Mouse (Mus musculus): ENCODE results near the gene Olfr1309.
"Not testable (repeated sequence)": the region's sequence is repeated elsewhere in the genome, so short reads cannot be mapped to it uniquely, and the experiment has no call there.

Gene Olfr1309

DNA sequence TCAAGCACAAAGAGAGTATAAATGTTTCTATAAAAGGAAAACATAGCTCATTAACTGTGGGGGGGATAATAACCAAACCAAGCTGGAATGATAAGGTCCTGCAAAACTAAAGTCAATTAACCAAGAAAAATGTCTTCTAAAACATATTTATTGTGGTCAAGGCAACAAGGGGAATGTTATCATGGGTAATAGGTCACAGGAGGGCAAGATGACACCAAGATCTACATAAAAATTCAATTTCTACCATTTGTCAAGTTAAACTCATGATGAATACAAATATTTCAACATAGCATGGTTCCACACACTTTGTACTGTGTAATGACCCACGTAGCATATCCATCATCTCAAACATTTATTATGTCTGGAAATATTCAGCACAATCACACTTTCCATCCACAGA lies at the start of gene Olfr1309:
Gene Olfr1309 (minus strand): TSS at position 101 of the 400 bp plus-strand sequence.
- no peak for DNase-seq

DNA sequence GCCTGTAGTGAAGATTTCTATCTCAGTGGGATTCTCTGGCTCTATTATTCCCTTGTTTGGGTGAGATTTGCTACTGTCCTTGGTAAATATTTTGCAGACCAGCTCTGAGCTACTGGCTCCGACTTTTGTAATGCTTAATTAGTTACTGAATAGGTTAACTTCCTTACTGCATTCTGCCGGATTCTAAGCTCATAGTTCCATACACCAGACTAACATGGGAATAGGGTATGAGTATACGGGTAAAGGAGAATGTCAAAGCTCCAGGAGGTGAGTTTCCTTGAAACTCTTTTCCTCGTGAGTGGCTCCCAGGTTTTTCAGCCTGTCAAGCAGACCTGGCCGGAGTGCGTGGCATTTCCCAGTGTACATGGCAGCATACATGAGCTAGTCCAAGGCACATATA lies 36.9 kb upstream of the Olfr1309 start:
- DNase-seq: not testable (repeated sequence)

DNA sequence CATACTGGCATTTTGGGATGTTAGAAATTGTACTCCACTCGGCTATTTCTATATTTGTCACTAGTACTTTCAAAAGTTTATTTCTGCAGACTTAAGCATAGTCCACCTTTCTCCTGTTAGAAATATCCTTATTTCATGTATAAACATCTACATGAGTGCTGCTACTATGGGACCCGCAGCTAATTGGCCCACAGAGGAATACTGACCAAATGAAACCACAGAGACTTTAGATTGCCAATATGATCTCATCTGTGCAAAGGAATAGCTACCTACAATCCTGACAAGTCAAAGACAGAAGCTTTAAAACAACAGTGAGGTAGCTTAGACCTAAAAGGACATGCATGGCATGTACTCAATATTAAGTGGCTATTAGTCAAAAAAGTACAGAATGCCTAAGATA lies 34.2 kb upstream of the Olfr1309 start, which contains the start of gene Olfr1311:
Gene Olfr1311 (minus strand): TSS at position 101 of the 400 bp plus-strand sequence.
- no peak for DNase-seq

DNA sequence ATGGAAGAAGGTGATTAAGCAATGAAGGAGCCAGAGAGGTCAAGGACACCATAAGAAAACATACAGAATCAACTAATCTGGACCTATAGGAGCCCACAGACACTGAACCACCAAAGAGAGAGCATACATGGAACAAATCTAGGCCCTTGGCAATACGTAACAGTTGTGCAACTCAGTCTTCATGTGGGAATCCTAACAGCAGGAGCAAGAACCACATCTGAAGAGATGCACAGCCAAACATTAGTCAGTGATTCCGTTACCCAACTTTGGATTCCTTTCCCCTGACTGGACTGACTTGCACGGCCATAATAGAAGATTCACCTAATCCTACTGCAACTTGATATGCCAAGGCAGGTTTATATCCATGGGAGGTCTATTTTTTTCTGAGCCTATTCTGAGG lies 24.8 kb upstream of the Olfr1309 start:
- no peak for DNase-seq

DNA sequence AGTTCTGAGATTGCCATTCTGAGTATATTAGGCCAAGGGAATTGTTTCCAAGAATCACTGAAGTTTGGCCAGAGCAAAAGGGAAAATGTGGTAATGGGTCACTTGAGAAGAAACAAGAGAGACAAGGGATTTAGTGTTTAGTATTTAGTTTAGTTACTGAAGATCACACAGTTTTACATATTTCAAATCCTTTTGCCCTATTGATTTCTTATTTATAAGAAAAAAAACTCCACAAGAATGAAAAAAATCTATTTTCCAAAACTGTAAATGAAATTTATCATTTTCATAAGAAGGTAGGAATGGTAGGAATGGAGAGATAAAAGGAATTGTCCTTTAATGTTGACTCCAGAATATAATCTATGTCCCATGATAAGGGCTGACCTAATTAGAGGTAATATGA lies 22.5 kb upstream of the Olfr1309 start, which contains the start of gene Olfr1310:
Gene Olfr1310 (minus strand): TSS at position 101 of the 400 bp plus-strand sequence.
- no peak for DNase-seq

DNA sequence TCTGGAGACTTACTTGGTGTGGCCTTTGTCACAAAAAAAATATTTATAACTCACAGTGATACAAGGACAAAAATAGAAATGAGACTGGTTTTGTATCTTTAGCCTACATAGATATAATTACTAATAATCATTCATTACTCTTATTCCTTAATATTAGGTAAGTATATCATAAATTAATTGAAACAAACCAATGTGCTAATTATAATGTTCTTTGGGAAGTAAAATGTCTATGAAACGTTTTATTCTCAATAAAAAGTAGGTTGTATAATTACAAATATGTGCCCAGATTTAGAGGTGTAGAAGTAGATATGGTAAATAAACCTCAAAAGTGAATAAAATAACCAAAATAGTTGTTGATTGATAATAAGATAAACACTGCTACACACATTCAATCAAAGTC lies 25.2 kb downstream of the Olfr1309 start, which contains the start of gene Olfr1308:
Gene Olfr1308 (minus strand): TSS at position 101 of the 400 bp plus-strand sequence.
- no peak for DNase-seq

DNA sequence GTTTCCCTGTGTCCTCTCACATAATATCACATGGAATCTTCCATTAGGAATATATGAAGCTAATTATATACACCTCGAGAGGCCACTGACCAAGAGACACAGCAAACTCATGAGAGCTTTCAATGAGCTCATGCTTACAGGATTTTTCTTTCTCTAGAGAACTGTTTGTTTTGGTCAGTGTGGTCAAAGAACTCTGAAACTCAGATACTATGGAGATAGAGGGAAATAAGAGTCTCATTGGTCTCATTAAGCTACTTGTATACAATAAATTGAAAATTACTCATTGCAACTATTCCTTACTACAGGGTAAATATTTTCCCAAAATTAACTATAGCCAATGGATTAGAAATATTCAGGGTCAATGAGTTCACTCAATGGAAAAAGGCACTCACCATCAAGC lies 40.7 kb downstream of the Olfr1309 start, which contains the start of gene Olfr1307:
Gene Olfr1307 (minus strand): TSS at position 101 of the 400 bp plus-strand sequence.
- no peak for DNase-seq
